Mouse (Mus musculus): ENCODE measurements around the gene Kiss1.

- TF ChIP-seq CEBPB (IDR thresholded peaks at IDR 0.05; ENCODE audit: low read depth) (no peak), USF1 (IDR thresholded peaks at IDR 0.05; ENCODE audit: low read depth) (no peak), CTCF (IDR thresholded peaks at IDR 0.05; ENCODE audit: control insufficient read depth, insufficient read depth, insufficient read length) (no peak), MYOD1 (IDR thresholded peaks at IDR 0.05; ENCODE audit: control insufficient read depth, insufficient read length, low read depth) (no peak)
Observed at GRCm38 (mm10) chr1:133287880-133288279, 33.8 kb upstream of the Kiss1 start.

Data from C2C12 (cell line).